Mouse (Mus musculus): ENCODE results near the gene Olfr1375. TPM values are rescaled to one million over a fixed set of nuclear protein-coding genes. Genes with fewer than 3 reads are reported as not detected.
"Not testable (repeated sequence)": the region's sequence is repeated elsewhere in the genome, so short reads cannot be mapped to it uniquely, and the experiment has no call there.

Olfr1375 gene
- polyA plus RNA-seq (2012; rRNA removed), result not detected in 2 replicates

- WGBS, result 69% methylated on average over 3 of the region's 3 CpGs
- not testable (repeated sequence) for DNase-seq (ENCODE audit: low read depth, low spot score)
Observed at GRCm38 (mm10) chr11:51047809-51048208, at the start of gene Olfr1375. Olfr1375 (plus strand) TSS chr11:51048109.

DNA sequence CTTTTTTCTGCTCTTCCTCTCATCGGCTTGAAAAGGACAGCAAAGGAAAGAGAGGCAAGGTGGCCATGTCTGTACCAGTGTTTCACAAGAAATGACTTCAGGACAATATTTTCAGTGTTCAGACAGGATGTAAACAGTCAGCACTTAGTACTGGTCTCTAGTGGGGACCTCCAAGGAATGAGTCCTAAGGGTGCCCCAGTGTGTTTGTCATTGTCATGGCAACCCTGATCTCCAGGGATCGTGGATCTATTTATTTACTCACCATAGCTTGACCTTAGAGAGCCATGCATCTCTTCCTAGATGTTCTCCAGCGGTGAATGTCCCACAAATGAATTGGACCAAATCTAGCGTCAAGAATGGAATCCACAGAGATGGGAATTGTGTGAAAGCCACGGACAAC, 44.6 kb upstream of the Olfr1375 start, which contains the start of gene Olfr51:
Gene Olfr51 (plus strand): TSS at position 301 of the 400 bp plus-strand sequence.
- 63% methylated on average over 5 of the region's 5 CpGs for WGBS
- DNase-seq (ENCODE audit: low read depth, low spot score), result no peak

DNA sequence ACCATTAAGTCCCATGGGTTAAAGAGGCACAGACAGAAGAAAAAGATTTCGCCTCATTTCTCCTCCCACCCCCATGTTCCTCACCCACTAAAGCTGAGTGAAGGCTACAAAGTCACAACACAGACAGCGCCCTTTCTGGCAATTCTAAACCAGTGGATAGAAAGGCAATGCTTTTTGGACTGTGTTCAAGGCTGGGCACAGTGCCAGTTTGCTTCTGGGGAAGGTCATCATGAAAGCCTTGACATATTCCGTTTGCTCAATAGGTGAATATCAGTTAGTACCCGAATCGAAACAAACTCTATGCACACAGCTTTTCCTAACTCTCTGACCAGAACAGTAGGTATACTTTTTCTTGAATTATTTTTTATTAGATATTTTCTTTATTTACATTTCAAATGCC, 36.1 kb upstream of the Olfr1375 start:
- no peak for DNase-seq (ENCODE audit: low read depth, low spot score)
- 41% methylated on average over 5 of the region's 5 CpGs for WGBS

DNA sequence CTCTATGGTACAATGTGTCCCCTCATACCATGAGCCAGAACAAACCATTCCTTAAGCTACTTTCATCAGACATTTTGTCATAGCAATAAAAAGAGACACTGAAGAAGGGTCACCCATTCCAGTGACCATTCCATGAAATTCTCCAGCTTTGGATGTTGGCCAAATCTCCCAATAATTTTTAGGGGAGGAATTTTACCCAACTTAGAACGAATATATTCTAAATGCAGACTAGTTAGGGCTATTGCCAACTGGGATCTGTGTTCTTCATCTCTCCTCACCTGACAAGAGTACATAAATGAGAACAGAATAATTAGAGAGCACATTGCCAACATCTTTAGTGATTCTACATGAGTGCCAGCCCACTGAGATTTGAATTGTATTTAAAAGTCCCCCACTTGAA, 34.0 kb upstream of the Olfr1375 start, which contains the start of gene Olfr54:
Gene Olfr54 (plus strand): TSS at position 301 of the 400 bp plus-strand sequence.
- 55% methylated on average over 1 of the region's 1 CpGs for WGBS
- DNase-seq (ENCODE audit: low read depth, low spot score), result no peak

DNA sequence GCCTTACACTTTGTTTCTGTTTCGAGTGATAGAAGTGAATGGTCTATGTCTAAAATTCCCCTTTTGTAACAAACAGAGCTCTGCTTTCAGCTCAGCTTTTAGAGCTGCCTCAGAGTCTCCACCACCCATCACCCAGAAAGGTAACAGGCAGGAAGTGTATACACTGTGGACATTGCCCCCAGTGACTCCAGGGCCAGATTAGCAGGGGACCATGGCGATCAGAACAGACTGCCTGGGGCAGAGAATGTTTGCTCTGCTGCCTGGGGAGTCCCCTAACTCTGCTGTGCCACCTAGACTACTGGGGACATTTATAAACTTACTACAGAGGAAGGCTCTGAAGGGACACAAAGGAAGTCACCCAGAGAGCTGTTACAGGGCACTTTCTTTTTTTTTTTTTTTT, 31.6 kb upstream of the Olfr1375 start:
- no peak for DNase-seq (ENCODE audit: low read depth, low spot score)

DNA sequence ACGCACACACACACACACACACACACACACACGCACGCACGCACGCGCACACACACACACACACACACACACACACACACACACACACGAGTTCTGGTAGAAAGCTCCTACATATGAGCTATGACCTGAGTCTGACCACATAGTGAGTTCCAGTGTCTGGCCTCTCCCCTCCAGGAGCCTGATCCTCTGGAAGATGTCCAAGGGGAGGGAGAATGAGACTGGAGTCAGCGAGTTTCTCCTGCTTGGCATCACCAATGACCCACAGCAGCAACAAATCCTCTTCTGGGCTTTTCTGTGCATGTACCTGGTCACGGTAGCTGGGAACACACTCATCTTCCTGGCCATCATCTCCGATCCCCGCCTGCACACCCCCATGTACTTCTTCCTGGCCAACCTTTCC, 21.1 kb upstream of the Olfr1375 start:
- 81% methylated on average over 11 of the region's 11 CpGs for WGBS

More for the DNA sequence above, 31.6 kb upstream of the Olfr1375 start:
- WGBS, result 37% methylated on average over 2 of the region's 2 CpGs

GRCm38 (mm10) chr11:51029381-51029780, 18.5 kb upstream of the Olfr1375 start:
- 37% methylated on average over 8 of the region's 8 CpGs for WGBS
- DNase-seq (ENCODE audit: low read depth, low spot score), result not testable (repeated sequence)

More for the DNA sequence above, 21.1 kb upstream of the Olfr1375 start:
- not testable (repeated sequence) for DNase-seq (ENCODE audit: low read depth, low spot score)

- no peak for DNase-seq (ENCODE audit: low read depth, low spot score)
- WGBS, result 35% methylated on average over 2 of the region's 2 CpGs
Observed at GRCm38 (mm10) chr11:51030225-51030624, 17.7 kb upstream of the Olfr1375 start.

DNA sequence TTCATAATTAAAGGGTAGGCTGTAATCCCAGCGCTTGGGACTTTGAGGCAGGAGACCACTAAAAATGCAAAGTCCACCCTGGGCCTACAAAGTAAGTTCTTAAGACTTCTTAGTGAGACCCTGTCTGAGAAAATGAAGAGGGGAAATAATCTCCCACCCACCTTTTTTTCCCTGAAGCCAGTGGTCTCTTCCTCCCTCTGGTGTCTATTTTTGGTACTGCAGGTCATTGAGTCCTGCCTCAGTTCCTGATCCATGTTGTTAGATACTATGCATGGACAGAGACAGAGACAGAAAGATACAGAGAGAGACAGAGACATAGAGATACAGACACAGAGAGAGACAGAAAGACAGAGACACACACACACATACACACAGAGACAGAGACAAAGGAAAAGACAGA, 15.1 kb upstream of the Olfr1375 start:
- DNase-seq (ENCODE audit: low read depth, low spot score), result peak; percentile 1
- WGBS, result 38% methylated on average over 1 of the region's 1 CpGs

DNA sequence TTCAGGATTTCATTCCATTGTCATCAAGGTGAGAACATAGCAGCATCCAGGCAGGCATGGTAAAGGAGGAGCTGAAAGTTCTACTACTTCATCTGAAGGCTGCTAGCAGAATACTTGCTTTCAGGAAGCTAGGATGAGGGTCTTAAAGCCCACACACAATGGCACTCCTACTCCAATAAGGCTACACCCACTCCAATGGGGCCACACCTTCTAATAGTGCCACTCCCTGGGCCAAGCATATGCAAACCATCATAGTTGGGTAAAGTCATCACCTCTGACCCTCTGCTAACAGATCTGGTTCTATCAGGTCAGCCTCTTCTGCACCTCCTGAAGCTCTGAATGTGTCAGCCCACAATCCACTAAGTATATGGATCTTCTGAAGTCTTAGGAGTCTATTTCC, 13.8 kb upstream of the Olfr1375 start:
- not testable (repeated sequence) for DNase-seq (ENCODE audit: low read depth, low spot score)

GRCm38 (mm10) chr11:51035951-51036350, 12.0 kb upstream of the Olfr1375 start:
- WGBS, result 84% methylated on average over 2 of the region's 2 CpGs
- DNase-seq (ENCODE audit: low read depth, low spot score), result no peak

DNA sequence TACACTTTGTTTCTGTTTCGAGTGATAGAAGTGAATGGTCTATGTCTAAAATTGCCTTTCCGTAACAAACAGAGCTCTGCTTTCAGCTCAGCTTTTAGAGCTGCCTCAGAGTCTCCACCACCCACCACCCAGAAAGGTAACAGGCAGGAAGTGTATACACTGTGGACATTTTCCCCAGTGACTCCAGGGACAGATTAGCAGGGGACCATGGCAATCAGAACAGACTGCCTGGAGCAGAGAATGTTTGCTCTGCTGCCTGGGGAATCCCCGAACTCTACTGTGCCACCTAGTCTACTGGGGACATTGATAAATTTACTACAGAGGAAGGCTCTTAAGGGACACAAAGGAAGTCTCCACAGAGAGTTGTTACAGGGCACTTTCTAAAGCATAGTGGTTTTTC, 3.1 kb upstream of the Olfr1375 start:
- 55% methylated on average over 3 of the region's 3 CpGs for WGBS

DNA sequence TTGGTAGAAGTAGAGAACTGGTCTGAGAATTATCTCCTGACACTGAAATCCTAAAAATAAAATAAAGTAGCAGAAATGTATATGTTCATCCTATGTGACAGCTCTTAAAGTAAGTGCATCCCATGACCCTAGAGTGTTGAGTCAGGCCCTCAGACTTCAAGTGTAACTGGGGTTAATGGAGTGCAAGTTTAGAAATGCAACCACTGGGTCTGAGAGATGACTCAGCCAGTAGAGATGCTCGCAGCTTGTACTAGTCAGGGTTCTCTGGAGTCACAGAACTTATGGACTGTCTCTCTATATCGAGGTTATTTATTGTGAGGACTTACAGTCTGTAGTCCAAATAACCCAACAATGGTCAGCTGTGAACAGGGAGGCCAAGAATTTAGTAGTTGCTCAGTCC, 3.8 kb downstream of the Olfr1375 start:
- no peak for DNase-seq (ENCODE audit: low read depth, low spot score)
- 44% methylated on average over 2 of the region's 2 CpGs for WGBS

More for the DNA sequence above, 3.1 kb upstream of the Olfr1375 start:
- not testable (repeated sequence) for DNase-seq (ENCODE audit: low read depth, low spot score)

DNA sequence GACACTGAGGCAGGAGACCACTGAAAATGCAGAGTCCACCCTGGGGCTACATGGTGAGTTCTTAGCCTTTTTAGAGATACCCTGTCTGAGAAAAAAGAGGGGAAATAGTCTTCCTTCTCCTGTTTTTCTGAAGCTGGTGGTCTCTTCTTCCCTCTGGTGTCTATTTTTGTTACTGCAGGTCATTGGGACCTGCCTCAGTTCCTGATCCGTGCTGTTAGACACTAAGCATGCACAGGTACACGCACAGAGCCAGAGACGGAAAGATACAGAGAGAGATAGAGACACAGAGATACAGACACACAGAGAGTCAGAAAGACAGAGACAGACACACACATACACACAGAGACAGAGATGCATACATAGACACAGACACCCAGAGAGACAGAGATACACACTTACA, 5.3 kb downstream of the Olfr1375 start:
- DNase-seq (ENCODE audit: low read depth, low spot score), result no peak
- 23% methylated on average over 3 of the region's 3 CpGs for WGBS

DNA sequence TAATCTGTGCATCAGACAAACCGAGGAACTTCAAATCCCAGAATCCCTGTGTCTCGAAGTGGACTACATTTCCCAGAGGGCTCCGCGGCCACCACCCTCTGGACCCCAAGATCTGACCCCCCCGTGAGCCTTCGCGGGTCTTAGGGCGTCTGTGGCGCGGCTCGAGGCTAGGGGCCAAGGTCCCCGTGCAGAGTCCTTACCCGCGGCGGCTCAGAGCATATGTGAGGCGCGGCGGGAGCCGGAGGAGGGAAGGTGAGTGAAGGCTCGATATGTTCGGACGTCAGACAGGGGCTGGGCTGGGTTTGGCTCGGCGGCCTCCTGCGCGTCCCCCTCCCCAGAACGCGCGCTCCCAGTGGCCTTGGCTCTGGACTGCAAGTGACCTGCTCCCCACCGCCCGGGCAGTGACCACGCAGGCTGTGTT, 11.3 kb downstream of the Olfr1375 start, which contains the start of gene Zfp354a:
Gene Zfp354a (plus strand): TSS at position 107 of the 421 bp plus-strand sequence.
- under 1% methylated on average over 32 of the region's 32 CpGs for WGBS
- peak; percentile 16 for DNase-seq (ENCODE audit: low read depth, low spot score)

GRCm38 (mm10) chr11:51059640-51060039, 11.7 kb downstream of the Olfr1375 start:
- no peak for DNase-seq (ENCODE audit: low read depth, low spot score)
- 17% methylated on average over 14 of the region's 14 CpGs for WGBS

DNA sequence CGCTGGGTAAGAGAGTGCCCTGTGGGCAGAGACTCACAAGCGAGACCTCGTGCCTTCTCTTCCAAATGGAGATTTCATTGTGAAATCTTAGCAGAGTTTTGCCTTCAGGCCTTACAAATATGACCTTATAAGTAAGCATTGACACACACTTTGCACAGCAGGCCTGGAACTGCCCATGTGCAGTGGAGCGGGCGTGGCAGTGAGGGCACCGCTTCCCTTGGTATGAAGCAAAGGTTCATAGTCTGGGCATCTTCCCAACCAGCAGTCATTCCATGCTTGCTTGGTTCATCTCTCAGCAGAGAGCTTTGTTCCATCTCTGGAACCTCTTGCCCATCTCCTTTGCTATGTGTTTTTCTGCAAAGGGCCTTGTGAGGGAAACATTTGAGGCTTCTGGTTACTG, 13.1 kb downstream of the Olfr1375 start:
- no peak for DNase-seq (ENCODE audit: low read depth, low spot score)

GRCm38 (mm10) chr11:51063276-51063675, 15.4 kb downstream of the Olfr1375 start:
- WGBS, result 83% methylated on average over 7 of the region's 7 CpGs
- no peak for DNase-seq (ENCODE audit: low read depth, low spot score)

More for the DNA sequence above, 13.1 kb downstream of the Olfr1375 start:
- 87% methylated on average over 6 of the region's 6 CpGs for WGBS

- no peak for DNase-seq (ENCODE audit: low read depth, low spot score)
- WGBS, result 89% methylated on average over 8 of the region's 8 CpGs
Observed at GRCm38 (mm10) chr11:51063841-51064240, 15.9 kb downstream of the Olfr1375 start.

GRCm38 (mm10) chr11:51084527-51084926, 36.6 kb downstream of the Olfr1375 start:
- WGBS, result 24% methylated on average over 7 of the region's 7 CpGs
- DNase-seq (ENCODE audit: low read depth, low spot score), result no peak

GRCm38 (mm10) chr11:51085269-51085668, 37.4 kb downstream of the Olfr1375 start:
- DNase-seq (ENCODE audit: low read depth, low spot score), result no peak
- WGBS, result 36% methylated on average over 13 of the region's 13 CpGs

Data from large intestine, adult 2 months (tissue).